Mouse (Mus musculus) retina, embryonic 14.5 days (tissue): ENCODE measurements around the gene Cfap58.

ENCODE experiments used
- DNase-seq: peaks from one replicate; pipeline ENCODE4 v3.0.0-alpha.2; 2015; ENCODE audit warnings: low spot score

Gene Cfap58

DNA sequence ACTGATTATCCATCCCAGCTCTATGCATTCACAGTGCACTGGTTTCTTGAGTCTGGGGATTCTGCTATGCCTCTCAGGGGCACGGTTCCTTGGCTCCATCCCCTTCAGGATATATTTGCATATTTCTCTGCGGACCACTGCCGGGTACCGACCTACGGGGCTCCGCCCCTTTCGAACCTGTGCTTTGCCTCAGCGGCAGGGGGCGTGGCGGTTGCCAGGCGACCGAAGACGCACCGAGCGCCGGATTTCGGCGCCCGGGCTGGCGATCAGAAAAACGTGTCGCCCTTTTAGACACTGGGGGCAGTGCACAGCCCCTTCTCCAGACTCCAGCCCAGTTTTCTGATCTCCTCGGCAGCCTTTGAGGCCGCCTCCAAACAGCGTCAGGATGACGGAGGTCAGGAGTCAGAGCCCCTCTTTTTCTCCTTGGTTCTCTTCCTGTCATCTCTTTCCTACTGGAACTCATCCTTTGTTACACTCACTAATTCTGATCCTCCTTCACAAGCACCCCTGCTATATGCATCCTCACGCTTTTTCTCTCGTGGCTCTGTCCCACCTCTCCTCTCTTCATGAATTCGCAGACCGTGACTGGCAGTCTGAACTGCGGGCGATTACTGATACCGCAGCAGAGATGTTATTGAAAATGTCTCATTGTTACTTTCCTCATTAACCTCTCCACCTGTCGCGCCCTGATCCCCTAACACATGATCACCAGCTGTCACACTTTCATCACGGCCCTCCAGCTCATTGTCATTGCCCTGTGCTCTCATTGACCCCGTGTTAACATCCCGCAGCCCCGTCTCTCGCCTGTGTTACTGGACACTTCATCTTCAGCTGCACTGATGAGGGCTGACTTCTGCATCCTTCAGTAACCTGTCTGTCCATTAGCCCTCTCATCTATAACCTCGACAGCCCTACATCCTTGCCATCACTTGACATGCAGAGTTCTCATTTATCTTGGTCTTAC lies at the start of gene Cfap58:
Cfap58 (plus strand) TSS at position 233 of the 964 bp plus-strand sequence.
- DNase-seq, result peak; percentile 87

DNA sequence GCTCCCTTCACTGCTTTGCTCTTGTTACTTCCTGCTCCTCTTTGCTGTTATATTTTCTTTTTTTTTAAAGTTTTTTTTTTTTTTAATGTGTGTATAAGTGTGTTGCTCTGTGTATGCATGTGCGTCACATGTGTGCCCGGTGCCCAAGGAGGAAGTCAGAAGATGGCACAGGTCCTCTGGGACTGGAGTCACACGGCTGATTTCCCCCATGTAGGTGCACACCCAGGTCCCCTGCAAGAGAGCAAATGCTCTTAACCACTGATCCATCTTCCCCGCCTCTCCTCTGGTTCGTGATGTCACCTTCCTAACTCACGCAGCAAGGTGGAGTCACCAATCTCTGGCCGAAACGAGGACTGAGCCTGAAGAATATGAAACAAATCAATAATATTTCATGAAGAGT lies 49.4 kb upstream of the Cfap58 start:
- no peak for DNase-seq

GRCm38 (mm10) chr19:47890489-47891130 lies 46.9 kb upstream of the Cfap58 start:
- DNase-seq, result no peak

DNA sequence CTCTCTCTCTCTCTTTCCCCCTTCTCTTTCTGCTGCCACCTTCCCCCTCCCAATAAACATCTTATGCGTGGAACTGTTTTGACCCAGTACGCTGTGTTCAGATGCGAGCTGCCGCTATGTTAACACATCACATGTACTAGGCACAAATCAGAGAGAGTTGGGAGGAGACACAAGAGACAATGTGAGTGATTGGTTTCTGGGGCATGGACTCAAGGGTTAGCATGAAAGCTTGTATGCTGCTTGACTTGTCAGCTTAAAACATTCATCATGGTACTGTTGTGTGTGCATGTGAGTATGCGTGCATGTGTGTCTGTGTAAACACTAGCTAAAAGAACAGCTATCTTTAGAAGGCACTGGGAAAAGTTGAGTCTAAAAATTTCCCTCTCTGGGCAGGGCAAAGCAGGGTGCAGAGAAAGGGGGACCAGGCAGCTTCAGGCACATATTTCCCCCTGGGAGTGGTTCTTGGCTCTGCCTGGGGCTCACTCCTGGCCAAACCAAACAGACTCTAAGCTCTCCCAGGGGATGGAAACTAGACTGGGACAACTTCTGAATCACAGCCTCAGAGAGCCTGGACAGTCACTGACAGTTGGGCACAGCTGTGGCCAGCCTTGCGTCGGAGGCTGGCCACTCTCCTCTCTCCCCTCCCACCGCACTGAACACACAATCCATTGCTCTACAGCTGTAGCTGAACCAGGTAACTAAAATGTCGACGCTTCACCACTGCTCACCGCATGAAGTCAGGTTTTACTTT lies 45.7 kb upstream of the Cfap58 start:
- no peak for DNase-seq

- DNase-seq, result no peak
Observed at GRCm38 (mm10) chr19:47893092-47893491, 44.4 kb upstream of the Cfap58 start.

GRCm38 (mm10) chr19:47898472-47899079 lies 38.9 kb upstream of the Cfap58 start:
- DNase-seq, result no peak

- DNase-seq, result no peak
Observed at GRCm38 (mm10) chr19:47900012-47900411, 37.5 kb upstream of the Cfap58 start.

DNA sequence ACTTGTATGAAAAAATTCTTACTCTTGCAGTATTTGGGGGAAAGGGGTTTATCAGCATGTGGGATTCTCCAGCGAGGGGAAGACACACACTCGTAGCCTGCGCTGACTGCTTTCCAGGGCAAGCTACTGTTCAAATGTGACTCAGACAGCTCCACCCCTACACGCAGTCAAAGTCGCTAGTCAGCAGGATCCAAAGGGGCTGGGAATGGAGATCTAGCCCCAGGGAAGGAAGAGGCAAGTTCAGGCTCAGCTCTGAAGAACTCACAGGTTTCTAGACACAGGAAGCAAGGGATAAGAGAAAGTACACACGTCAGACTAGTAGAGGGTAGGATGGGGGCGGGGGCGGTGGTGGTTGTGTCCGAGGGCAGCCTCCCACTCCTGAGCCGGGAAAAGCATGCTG lies 36.9 kb upstream of the Cfap58 start:
- DNase-seq, result no peak

- DNase-seq, result no peak
Observed at GRCm38 (mm10) chr19:47902316-47903201, 34.9 kb upstream of the Cfap58 start.

GRCm38 (mm10) chr19:47903679-47904078 lies 33.8 kb upstream of the Cfap58 start:
- DNase-seq, result no peak

- no peak for DNase-seq
Observed at GRCm38 (mm10) chr19:47905081-47905480, 32.4 kb upstream of the Cfap58 start.

GRCm38 (mm10) chr19:47905603-47906002 lies 31.9 kb upstream of the Cfap58 start:
- no peak for DNase-seq

GRCm38 (mm10) chr19:47907596-47907995 lies 29.9 kb upstream of the Cfap58 start:
- DNase-seq, result no peak

DNA sequence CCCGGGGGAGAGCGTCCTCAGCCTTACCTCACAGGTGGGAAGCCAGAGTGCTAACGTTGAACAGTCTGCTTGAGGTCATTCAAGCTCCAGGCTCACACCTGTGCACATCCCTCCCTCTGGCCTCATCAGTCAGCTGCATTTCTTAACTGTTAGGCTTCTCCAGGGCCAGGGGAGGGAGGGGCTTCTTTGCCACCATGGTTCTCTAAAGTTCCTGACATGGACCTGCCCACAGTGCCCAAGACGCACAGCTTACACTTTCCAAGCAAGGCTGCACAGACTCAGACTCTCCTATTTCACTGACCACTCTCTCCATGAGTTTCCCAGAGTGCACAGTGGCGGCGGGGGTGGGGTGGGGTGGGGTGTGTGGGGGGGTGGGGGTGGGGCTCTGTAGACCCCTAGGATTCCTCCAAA lies 28.5 kb upstream of the Cfap58 start:
- DNase-seq, result no peak

- DNase-seq, result peak; percentile 70
Observed at GRCm38 (mm10) chr19:47909387-47910116, 27.9 kb upstream of the Cfap58 start.

DNA sequence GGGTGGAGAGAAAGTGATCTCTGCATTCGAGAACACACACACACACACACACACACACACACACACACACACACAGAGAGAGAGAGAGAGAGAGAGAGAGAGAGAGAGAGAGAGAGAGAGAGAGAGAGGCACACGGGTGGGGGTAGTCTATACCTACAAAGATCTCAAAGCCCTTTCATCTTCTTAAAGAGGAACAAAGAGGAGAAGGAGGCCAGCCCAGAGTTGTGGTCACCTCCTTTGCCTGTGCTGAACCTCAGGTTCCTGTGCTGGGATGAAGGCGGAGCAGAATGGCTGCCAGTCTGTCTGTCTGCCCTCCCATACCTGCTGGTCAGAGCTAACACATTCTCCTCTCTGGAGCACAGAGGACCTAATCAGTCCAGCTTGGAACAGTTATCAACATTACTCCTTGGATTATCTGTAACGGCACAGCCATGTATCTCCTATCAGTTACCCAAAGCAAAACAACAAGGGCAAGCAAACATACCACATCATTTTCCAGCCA lies 27.3 kb upstream of the Cfap58 start:
- no peak for DNase-seq

- DNase-seq, result no peak
Observed at GRCm38 (mm10) chr19:47910751-47911150, 26.7 kb upstream of the Cfap58 start.

- no peak for DNase-seq
Observed at GRCm38 (mm10) chr19:47913344-47913743, 24.1 kb upstream of the Cfap58 start.

- DNase-seq, result no peak
Observed at GRCm38 (mm10) chr19:47914191-47914590, 23.3 kb upstream of the Cfap58 start.

DNA sequence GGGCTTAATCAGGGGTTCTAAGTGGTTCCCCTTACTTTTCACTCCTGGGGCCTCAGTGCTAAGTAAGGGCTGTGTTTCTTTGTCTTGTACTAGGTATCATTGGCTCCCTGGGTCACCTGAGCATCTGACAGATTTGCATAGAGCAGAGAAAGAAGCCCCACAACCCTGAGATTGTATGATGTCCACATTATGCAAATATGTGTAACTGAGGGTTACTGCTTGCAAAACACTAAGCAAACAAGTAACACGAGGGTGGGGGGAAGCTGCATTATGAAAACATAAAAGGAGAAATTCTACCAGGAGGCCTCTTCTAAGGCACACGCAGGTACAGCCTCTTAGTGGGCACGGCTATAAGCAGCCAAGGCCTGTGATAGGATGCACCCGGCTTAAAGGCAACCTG lies 22.2 kb upstream of the Cfap58 start:
- DNase-seq, result no peak
